Mouse (Mus musculus) spleen, adult 2 months (tissue): ENCODE measurements around the gene Fry.

ENCODE experiments used
- CTCF ChIP-seq: fragments of 200-500 bp; IDR thresholded peaks from 2 replicates; pipeline ENCODE4 v1.5.1; 2011; ENCODE audit warnings: mild to moderate bottlenecking, inconsistent platforms; ENCODE audit not compliant: insufficient read depth, insufficient read length, insufficient replicate concordance; ENCODE audit errors: extremely low read depth
- POLR2A ChIP-seq: fragments of 200-500 bp; IDR thresholded peaks from 2 replicates; pipeline ENCODE4 v1.6.1; 2011; ENCODE audit warnings: low read depth, low read length, inconsistent platforms

DNA sequence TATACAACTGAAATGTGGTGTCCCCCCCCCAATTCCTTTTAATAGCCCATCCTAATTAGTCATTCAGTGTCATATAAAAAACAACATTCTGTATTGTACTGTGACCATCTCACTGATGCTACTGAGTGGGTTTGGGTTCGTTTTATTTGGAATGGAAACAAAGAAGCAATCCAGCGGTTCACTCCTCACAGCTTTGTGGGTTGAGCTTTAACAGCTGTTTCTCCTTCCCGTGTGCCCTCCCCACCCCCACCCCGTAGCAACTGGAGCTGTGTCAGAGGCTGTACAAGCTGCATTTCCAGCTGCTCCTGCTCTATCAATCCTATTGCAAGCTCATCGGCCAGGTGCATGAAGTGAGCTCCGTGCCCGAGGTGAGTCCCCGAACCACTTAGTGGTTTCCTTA lies 372.4 kb downstream of the Fry start:
- TF ChIP-seq CTCF (no peak), POLR2A (no peak)
